Mouse (Mus musculus) testis, adult 2 months (tissue): Measurements from ENCODE around the gene Rnase10. TPM values are rescaled to one million over a fixed set of nuclear protein-coding genes. Genes with fewer than 3 reads are reported as not detected.

ENCODE experiments used
- H3K27ac ChIP-seq: fragments of 200-500 bp; 2 replicates; pipeline ENCODE4 v1.5.1; 2012; ENCODE audit warnings: low read depth, low read length; ENCODE audit not compliant: control insufficient read depth, insufficient read depth
- H3K27me3 ChIP-seq: fragments of 200-500 bp; 2 replicates; pipeline ENCODE4 v1.6.1; 2012; ENCODE audit warnings: mild to moderate bottlenecking, low read length, moderate library complexity; ENCODE audit not compliant: control insufficient read depth, insufficient read depth
- H3K36me3 ChIP-seq: fragments of 200-500 bp; 2 replicates; pipeline ENCODE4 v1.6.1; 2012; ENCODE audit warnings: mild to moderate bottlenecking, low read length; ENCODE audit not compliant: control insufficient read depth, insufficient read depth
- H3K4me1 ChIP-seq: fragments of 200-500 bp; 2 replicates; pipeline ENCODE4 v1.6.1; 2012; ENCODE audit warnings: low read length; ENCODE audit not compliant: control insufficient read depth, insufficient read depth
- H3K4me3 ChIP-seq: fragments of 200-500 bp; 2 replicates; pipeline ENCODE4 v1.5.1; 2012; ENCODE audit warnings: low read depth, mild to moderate bottlenecking, low read length, moderate library complexity, mixed read lengths; ENCODE audit not compliant: control insufficient read depth
- CTCF ChIP-seq: fragments of 200-500 bp; IDR thresholded peaks from 2 replicates; pipeline ENCODE4 v1.5.1; 2012; ENCODE audit warnings: low read depth, mild to moderate bottlenecking, inconsistent platforms, low read length, moderate library complexity; ENCODE audit not compliant: control insufficient read depth, insufficient read depth, insufficient replicate concordance
- POLR2A ChIP-seq: fragments of 200-500 bp; IDR thresholded peaks from 2 replicates; pipeline ENCODE4 v1.6.1; 2012; ENCODE audit warnings: low read depth, mild to moderate bottlenecking, inconsistent platforms, low read length, moderate library complexity; ENCODE audit not compliant: control insufficient read depth
- polyA plus RNA-seq: library from polyadenylated mRNA; depleted of rRNA; stranded (reverse); fragments of >200 nt; gene quantifications from 2 replicates; pipeline ENCODE4 v1.2.3, GENCODE M21; 2012

Rnase10 gene
- polyA plus RNA-seq, 1 experiment, result 3.7 TPM

DNA sequence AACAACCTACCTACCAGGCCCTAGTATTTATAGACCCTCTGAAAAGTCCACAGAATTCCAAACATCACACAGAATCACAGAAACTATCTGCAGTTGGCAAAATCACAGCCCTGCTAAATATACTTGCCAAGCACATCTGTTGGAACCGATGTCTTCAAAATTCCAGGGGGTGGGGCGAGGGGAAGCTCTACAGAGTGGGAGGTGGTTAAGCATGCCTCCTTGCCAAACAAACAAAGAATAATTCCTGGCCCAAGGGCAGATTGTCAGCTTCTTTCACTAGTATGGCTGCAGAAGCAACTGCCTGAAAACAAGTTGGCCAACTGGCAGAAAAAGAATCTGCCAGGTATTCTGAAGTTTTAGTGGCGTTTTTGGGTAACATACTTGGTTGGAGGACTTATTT lies 9.7 kb downstream of the Rnase10 start:
- Histone ChIP-seq H3K27ac (no peak overlapping the region), H3K4me3 (no peak overlapping the region), H3K27me3 (no peaks in the 10 kb centered on the region), H3K36me3 (no peaks in the 10 kb centered on the region), H3K4me1 (no peaks in the 10 kb centered on the region)
- TF ChIP-seq POLR2A (no peak), CTCF (no peak)

DNA sequence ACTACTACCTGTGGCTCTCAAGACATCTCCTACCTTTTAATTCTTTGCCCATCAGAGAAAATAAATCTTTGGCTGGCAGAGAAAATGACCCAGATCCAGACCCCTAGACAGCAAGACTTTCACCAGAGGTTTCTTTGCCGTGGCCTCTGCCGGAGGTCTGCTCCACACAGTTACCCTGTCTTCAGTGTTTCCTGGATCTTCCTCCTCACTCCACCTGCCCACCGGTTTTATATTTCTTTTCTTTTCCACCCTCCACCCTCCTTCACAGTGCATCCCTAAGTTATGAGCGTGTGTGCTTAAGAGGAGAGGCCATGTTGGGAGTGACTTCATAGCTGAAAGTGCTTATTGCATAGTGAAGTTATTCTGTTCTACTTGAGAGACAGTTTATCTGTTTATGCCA lies 15.9 kb downstream of the Rnase10 start:
- no peak overlapping the region for H3K4me3 ChIP-seq
- H3K36me3 ChIP-seq, result no peaks in the 10 kb centered on the region
- TF ChIP-seq CTCF, result no peak
- no peak for TF ChIP-seq POLR2A
- no peaks in the 10 kb centered on the region for H3K4me1 ChIP-seq
- no peaks in the 10 kb centered on the region for H3K27me3 ChIP-seq
- no peak overlapping the region for H3K27ac ChIP-seq

DNA sequence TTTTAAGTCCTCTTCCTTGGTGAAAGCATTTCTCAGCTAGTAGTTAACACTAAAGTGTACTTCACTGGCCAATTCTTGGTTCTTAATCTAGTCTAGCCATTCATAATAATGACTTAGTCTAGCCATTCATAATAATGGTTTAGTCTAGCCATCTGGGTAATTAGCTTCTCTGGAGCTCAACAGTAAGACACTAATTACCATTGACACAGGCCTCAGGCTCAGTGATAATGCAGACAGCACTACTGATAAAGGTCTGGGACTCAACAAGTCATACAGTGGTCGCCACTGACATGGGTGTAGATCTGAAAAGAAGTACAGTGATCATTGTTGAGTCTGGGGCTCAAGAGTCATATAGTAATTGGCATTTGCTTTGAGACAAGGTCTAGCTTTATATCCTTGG lies 17.3 kb downstream of the Rnase10 start:
- TF ChIP-seq CTCF, result no peak
- TF ChIP-seq POLR2A, result no peak
- H3K27ac ChIP-seq, result no peak overlapping the region
- no peak overlapping the region for H3K4me3 ChIP-seq
- H3K36me3 ChIP-seq, result no peaks in the 10 kb centered on the region
- no peaks in the 10 kb centered on the region for H3K27me3 ChIP-seq
- H3K4me1 ChIP-seq, result no peaks in the 10 kb centered on the region

DNA sequence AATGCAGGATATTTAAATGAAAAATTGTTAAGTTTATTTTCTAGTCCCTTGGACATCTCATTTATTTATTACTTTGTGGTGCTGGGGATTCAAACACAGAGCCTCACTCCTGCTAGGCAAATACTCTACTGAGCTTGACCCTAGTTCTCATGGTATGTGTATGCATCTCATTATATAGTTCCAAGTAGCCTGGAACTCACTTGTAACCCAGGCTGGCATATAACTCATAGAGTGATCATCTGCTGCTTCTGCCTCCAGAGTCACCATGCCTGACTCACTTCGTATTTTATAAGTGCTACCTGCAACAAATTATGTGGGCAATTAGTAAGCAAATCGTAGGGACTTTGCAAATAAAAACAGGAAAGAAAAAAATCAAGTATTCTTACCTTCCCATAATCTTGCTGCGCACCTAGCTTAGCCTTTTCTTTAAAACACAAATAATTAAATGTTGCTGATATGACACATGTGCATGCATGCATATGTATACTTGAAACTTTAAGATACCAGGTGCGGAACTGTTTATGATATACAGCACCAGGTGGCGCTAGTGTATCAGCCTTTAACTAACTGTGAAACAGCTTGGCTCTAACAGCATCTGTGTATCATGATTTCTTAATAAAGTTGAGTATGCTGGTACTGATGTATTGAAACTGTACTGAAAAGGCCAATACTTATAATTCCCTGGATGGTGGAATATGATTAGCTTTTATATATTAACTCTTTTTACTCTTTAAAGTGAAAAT lies 19.0 kb downstream of the Rnase10 start:
- TF ChIP-seq POLR2A (no peak), CTCF (peak; percentile 21; the same call in 1 of the 2 replicates)
- Histone ChIP-seq H3K27ac (no peak overlapping the region), H3K27me3 (no peaks in the 10 kb centered on the region), H3K4me3 (no peak overlapping the region), H3K4me1 (no peaks in the 10 kb centered on the region), H3K36me3 (no peaks in the 10 kb centered on the region)

DNA sequence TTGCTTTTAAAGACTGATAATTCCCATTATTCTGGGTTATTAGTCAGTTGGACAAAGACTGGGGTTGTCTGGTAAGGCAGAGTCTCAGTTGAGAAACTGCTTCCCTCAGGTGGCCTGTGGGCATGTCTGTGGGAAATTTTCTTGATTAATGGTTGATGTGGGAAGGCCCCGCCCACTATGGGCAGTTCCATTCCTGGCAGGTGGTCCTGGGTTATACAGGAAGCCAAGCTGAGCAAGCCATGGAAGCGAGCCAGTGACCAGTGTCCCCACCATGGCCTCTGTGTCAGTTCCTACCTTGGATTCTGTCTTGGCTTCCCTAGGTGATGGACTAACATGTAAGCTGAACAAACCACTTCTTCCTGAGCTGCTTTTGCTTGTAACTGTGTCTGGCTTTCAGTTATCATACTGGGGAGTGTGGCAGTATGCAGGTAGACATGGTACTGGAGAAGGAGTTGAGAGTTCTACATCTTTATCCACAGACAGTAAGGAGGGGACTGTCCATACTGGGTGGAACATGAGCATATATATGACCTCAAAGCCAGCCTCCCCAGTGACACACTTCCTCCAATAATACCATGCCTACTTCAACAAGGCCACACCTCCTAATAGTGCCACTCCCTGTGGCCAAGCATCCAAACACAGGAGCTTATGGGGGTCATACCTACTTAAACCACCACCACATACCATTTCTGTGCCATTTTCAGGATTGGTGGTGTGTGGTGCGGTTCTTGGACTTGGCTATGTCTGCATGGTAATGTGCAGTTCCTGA lies 20.0 kb downstream of the Rnase10 start:
- no peaks in the 10 kb centered on the region for H3K27me3 ChIP-seq
- H3K27ac ChIP-seq, result no peak overlapping the region
- no peak for TF ChIP-seq POLR2A
- TF ChIP-seq CTCF, result no peak
- H3K36me3 ChIP-seq, result no peaks in the 10 kb centered on the region
- no peaks in the 10 kb centered on the region for H3K4me1 ChIP-seq
- no peak overlapping the region for H3K4me3 ChIP-seq

DNA sequence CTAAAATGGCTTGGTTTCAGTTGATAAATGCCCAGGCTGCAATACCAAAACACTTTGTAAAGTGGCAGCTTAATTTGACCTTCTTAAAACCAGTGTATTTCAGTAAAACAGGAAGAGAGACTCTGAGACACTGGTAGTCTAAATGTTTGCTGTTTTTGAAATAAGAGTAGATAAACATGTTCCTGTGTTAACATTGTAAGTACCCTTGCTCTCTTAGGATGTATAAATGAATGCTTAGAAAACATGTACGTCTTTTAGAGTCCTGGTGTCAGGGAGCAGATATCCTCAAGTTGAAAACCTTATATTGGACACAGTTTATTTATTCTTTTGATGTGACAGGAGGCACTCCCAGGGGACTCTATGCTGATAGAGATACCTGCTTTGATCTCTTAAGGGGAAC lies 27.7 kb downstream of the Rnase10 start:
- no peak for TF ChIP-seq POLR2A
- TF ChIP-seq CTCF, result no peak
- H3K4me1 ChIP-seq, result no peaks in the 10 kb centered on the region
- no peaks in the 10 kb centered on the region for H3K27me3 ChIP-seq
- no peak overlapping the region for H3K4me3 ChIP-seq
- H3K27ac ChIP-seq, result no peak overlapping the region
- no peaks in the 10 kb centered on the region for H3K36me3 ChIP-seq

DNA sequence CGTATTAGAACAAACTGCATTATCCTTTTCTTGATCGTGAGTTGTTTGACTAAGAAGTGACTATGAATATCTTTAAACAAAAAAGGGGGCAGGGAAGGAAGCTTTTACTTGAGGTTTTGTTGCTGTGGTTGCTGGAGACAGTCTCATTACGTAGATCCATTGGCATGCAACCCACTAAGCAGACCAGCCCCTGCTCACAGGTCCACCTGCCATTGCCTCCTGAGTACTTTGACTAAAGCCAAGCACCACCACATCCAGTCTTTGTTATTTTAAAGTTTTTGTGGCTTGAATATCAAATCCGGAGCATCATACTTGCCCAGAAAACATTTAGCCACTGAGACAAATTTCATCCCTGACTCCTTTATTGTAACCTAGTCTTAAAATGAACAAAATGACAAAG lies 28.7 kb downstream of the Rnase10 start:
- H3K27ac ChIP-seq, result no peak overlapping the region
- no peaks in the 10 kb centered on the region for H3K27me3 ChIP-seq
- H3K36me3 ChIP-seq, result no peaks in the 10 kb centered on the region
- no peak overlapping the region for H3K4me3 ChIP-seq
- H3K4me1 ChIP-seq, result no peaks in the 10 kb centered on the region
- TF ChIP-seq POLR2A, result no peak
- TF ChIP-seq CTCF, result no peak
